In the genomic region with DNA sequence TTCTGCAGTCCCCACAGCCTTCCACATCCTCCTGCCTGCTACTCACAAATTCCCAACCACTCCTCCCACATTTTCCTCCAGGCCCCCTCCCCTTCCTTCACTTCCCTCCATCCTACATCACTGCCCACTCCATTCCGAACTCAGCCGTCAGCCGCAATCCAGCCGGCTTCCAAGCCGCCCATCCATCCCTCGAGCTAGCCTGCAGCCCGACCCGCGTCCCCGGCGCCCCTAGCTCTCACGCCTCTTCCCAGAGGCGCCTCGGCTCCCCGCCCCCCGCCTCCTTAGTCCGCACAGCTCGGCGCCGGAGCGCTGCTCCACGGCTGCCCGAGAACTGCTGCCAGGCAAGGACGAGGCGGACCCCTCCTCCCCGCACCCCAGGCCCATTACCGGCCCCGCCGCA, we compare ENCODE assay signal across 8 mouse cellular contexts. TPM values are rescaled to one million over a fixed set of nuclear protein-coding genes. Genes with fewer than 3 reads are reported as not detected.
DNase-seq lines count a peak whose midpoint lies in the region; ATAC-seq and TF ChIP-seq lines count a peak whose summit lies in the region.

No protein-coding gene starts in this region.

- H3K27ac ChIP-seq in cerebellum, adult 2 months (ENCODE audit: insufficient read depth, low read length) = peak overlapping the region; percentile 31; the same call in 1 of the 2 replicates
- peak overlapping the region; percentile 97 for H3K27ac ChIP-seq in limb, embryonic 14.5 days (replicated peaks; ENCODE audit: low read depth, low read length)
- H3K27ac ChIP-seq in neural tube, embryonic 13.5 days (replicated peaks) = peak overlapping the region; percentile 98

- peak overlapping the region; percentile 93 for H3K9ac ChIP-seq in limb, embryonic 14.5 days (ENCODE audit: low read depth, low read length, severe bottlenecking)
- peak overlapping the region; percentile 98 for H3K9ac ChIP-seq in neural tube, embryonic 13.5 days

- H3K4me2 ChIP-seq in limb, embryonic 14.5 days (replicated peaks; ENCODE audit: low read depth, low read length, severe bottlenecking) = peak overlapping the region; percentile 88
- H3K4me2 ChIP-seq in neural tube, embryonic 13.5 days = peak overlapping the region; percentile 87

- peaks cover 14% of the 10 kb centered on the region; the same call in 1 of the 2 replicates for H3K4me1 ChIP-seq in cerebellum, adult 2 months (ENCODE audit: control insufficient read depth, insufficient read depth, low read length)
- H3K4me1 ChIP-seq in limb, embryonic 14.5 days (ENCODE audit: control insufficient read depth, insufficient read depth, low read length) = peaks cover 33% of the 10 kb centered on the region
- H3K4me1 ChIP-seq in neural tube, embryonic 13.5 days (replicated peaks) = peaks cover 47% of the 10 kb centered on the region

- peaks cover under 1% of the 10 kb centered on the region; the same call in 1 of the 2 replicates for H3K36me3 ChIP-seq in limb, embryonic 14.5 days (ENCODE audit: control insufficient read depth, insufficient read depth, low read length)
- no peaks in the 10 kb centered on the region for H3K36me3 ChIP-seq in neural tube, embryonic 13.5 days

- ATAC-seq in granulocyte monocyte progenitor cell, adult 5-6 weeks (replicated peaks; ENCODE audit: poor library complexity, severe bottlenecking) = peak; percentile 34; the same call in 1 of the 2 replicates
- peak; percentile 80 for ATAC-seq in limb, embryonic 14.5 days (ENCODE audit: low FRiP score, low read depth)
- ATAC-seq in neural tube, embryonic 13.5 days (ENCODE audit: low read depth) = peak; percentile 92
- no peak for ATAC-seq in erythroid progenitor cell, adult 5-6 weeks (replicated peaks; ENCODE audit: low FRiP score, poor library complexity, severe bottlenecking)

- WGBS in cerebellum, adult 2 months = 1% methylated on average over 29 of the region's 29 CpGs
- WGBS in limb, embryonic 14.5 days = 2% methylated on average over 29 of the region's 29 CpGs
- 1% methylated on average over 29 of the region's 29 CpGs for WGBS in neural tube, embryonic 13.5 days

- no peak for TF ChIP-seq POLR2A in cerebellum, adult 2 months (IDR thresholded peaks at IDR 0.05; ENCODE audit: borderline replicate concordance, insufficient read depth, low read length)
- TF ChIP-seq POLR2A in limb, embryonic 14.5 days (IDR thresholded peaks at IDR 0.05; ENCODE audit: borderline replicate concordance, extremely low read depth, insufficient read depth, insufficient read length) = no peak

- no peak for TF ChIP-seq CTCF in cerebellum, adult 2 months (IDR thresholded peaks at IDR 0.05; ENCODE audit: borderline replicate concordance, insufficient read depth, low read depth, low read length)

- peak overlapping the region; percentile 60 for H3K4me3 ChIP-seq in cerebellum, adult 2 months (replicated peaks; ENCODE audit: insufficient read depth, low read depth, low read length)
- H3K4me3 ChIP-seq in limb, embryonic 14.5 days (replicated peaks; ENCODE audit: low read length) = peak overlapping the region; percentile 96
- H3K4me3 ChIP-seq in neural tube, embryonic 13.5 days = peak overlapping the region; percentile 83

- no peaks in the 10 kb centered on the region for H3K9me3 ChIP-seq in limb, embryonic 14.5 days (ENCODE audit: control insufficient read depth, low read length)
- H3K9me3 ChIP-seq in neural tube, embryonic 13.5 days = no peaks in the 10 kb centered on the region

- no peak for DNase-seq in cerebellum, adult 2 months
- no peak for DNase-seq in cerebellum, adult 11-12 months
- DNase-seq in right cerebral cortex, adult 2 months (ENCODE audit: low spot score in 2 of 2) = peak; percentile 48 to 55
- DNase-seq in right cerebral cortex, postnatal 25 days = no peak
- DNase-seq in limb, embryonic 14.5 days (ENCODE audit: low spot score) = peak; percentile 49

- H3K27me3 ChIP-seq in cerebellum, adult 2 months (ENCODE audit: control insufficient read depth, insufficient read depth, low read length) = no peaks in the 10 kb centered on the region
- H3K27me3 ChIP-seq in limb, embryonic 14.5 days (ENCODE audit: control insufficient read depth, insufficient read depth, low read length) = no peaks in the 10 kb centered on the region
- no peaks in the 10 kb centered on the region for H3K27me3 ChIP-seq in neural tube, embryonic 13.5 days

RNA-seq across cellular contexts. Expression of a gene that starts 0.6 kb away (rescaled TPM):
- polyA plus RNA-seq in cerebellum, adult 2 months (2012; rRNA removed) = 18.0 and 18.3 TPM in 2 replicates
- total RNA-seq in granulocyte monocyte progenitor cell, adult 5-6 weeks (2014; fragmentation: Nextera tagmentation) = 1.1 and 2.5 TPM in 2 replicates
- total RNA-seq in granulocyte monocyte progenitor cell, adult 5-6 weeks (2017) = 1.6 and 2.0 TPM in 2 replicates
- 14.6 and 17.9 TPM in 2 replicates for polyA plus RNA-seq in limb, embryonic 14.5 days (2012; rRNA removed)
- polyA plus RNA-seq in limb, embryonic 14.5 days (2014; fragmentation: Nextera tagmentation; extraction: Ambion mirVana) = 18.2 and 20.8 TPM in 2 replicates
- polyA plus RNA-seq in neural tube, embryonic 13.5 days (2015; fragmentation: Nextera tagmentation; extraction: Ambion mirVana) = 39.1 and 43.8 TPM in 2 replicates
- total RNA-seq in erythroid progenitor cell, adult 5-6 weeks (2015; ENCODE audit: low replicate concordance) = not detected in 2 replicates
- total RNA-seq in erythroid progenitor cell, adult 5-6 weeks (2017; ENCODE audit: low replicate concordance) = 0.26 TPM in 1 of 2 replicates, not detected in the other

RNA-seq across cellular contexts. Expression of a gene that starts 25.8 kb away (rescaled TPM):
- 67.0 and 70.5 TPM in 2 replicates for polyA plus RNA-seq in cerebellum, adult 2 months (2012; rRNA removed)
- 42.5 and 46.2 TPM in 2 replicates for total RNA-seq in granulocyte monocyte progenitor cell, adult 5-6 weeks (2014; fragmentation: Nextera tagmentation)
- total RNA-seq in granulocyte monocyte progenitor cell, adult 5-6 weeks (2017) = 25.7 and 34.0 TPM in 2 replicates
- polyA plus RNA-seq in limb, embryonic 14.5 days (2012; rRNA removed) = 62.4 and 72.0 TPM in 2 replicates
- polyA plus RNA-seq in limb, embryonic 14.5 days (2014; fragmentation: Nextera tagmentation; extraction: Ambion mirVana) = 27.9 and 29.8 TPM in 2 replicates
- polyA plus RNA-seq in neural tube, embryonic 13.5 days (2015; fragmentation: Nextera tagmentation; extraction: Ambion mirVana) = 54.0 and 57.9 TPM in 2 replicates
- 4.3 and 8.8 TPM in 2 replicates for total RNA-seq in erythroid progenitor cell, adult 5-6 weeks (2015; ENCODE audit: low replicate concordance)
- 4.4 and 4.5 TPM in 2 replicates for total RNA-seq in erythroid progenitor cell, adult 5-6 weeks (2017; ENCODE audit: low replicate concordance)

RNA-seq across cellular contexts. Expression of a gene that starts 57.2 kb away (rescaled TPM):
- polyA plus RNA-seq in cerebellum, adult 2 months (2012; rRNA removed) = 25.4 and 27.6 TPM in 2 replicates
- 4.9 and 12.8 TPM in 2 replicates for total RNA-seq in granulocyte monocyte progenitor cell, adult 5-6 weeks (2014; fragmentation: Nextera tagmentation)
- total RNA-seq in granulocyte monocyte progenitor cell, adult 5-6 weeks (2017) = 8.3 and 10.0 TPM in 2 replicates
- polyA plus RNA-seq in limb, embryonic 14.5 days (2012; rRNA removed) = 30.1 and 30.5 TPM in 2 replicates
- 23.2 and 26.1 TPM in 2 replicates for polyA plus RNA-seq in limb, embryonic 14.5 days (2014; fragmentation: Nextera tagmentation; extraction: Ambion mirVana)
- polyA plus RNA-seq in neural tube, embryonic 13.5 days (2015; fragmentation: Nextera tagmentation; extraction: Ambion mirVana) = 35.4 and 36.8 TPM in 2 replicates
- 5.0 and 17.7 TPM in 2 replicates for total RNA-seq in erythroid progenitor cell, adult 5-6 weeks (2015; ENCODE audit: low replicate concordance)
- total RNA-seq in erythroid progenitor cell, adult 5-6 weeks (2017; ENCODE audit: low replicate concordance) = 17.1 and 21.6 TPM in 2 replicates

Comparison
In these comparisons a context has a peak if more than half of its experiments do, and no peak if none do; other contexts are left out.
1. DNase-seq: peak in right cerebral cortex, adult 2 months (2 of 2) and limb, embryonic 14.5 days (single experiment); none in cerebellum, adult 2 months (0 of 2), cerebellum, adult 11-12 months (single experiment) and right cerebral cortex, postnatal 25 days (single experiment).
2. H3K27ac ChIP-seq: peak in every context shown above with its lines; median percentile 98 in neural tube, embryonic 13.5 days; 97 in limb, embryonic 14.5 days; 31 in cerebellum, adult 2 months.
3. Peak in every context shown above with its lines, with median percentiles within 50 percentile points of each other: H3K4me3 ChIP-seq.